Mouse (Mus musculus) lung, postnatal 0 days (tissue): ENCODE data around the gene Cstf3.
A peak's percentile ranks its signal among the peaks of the same experiment; 100 is the strongest.

Experiments
- CTCF ChIP-seq: IDR thresholded peaks from 2 replicates; pipeline ENCODE4 v1.5.1; 2016; ENCODE audit warnings: antibody characterized with exemption, mild to moderate bottlenecking
- EP300 ChIP-seq: IDR thresholded peaks from 2 replicates; pipeline ENCODE4 v1.6.1; 2016; ENCODE audit warnings: antibody characterized with exemption, mild to moderate bottlenecking, control low read depth

DNA sequence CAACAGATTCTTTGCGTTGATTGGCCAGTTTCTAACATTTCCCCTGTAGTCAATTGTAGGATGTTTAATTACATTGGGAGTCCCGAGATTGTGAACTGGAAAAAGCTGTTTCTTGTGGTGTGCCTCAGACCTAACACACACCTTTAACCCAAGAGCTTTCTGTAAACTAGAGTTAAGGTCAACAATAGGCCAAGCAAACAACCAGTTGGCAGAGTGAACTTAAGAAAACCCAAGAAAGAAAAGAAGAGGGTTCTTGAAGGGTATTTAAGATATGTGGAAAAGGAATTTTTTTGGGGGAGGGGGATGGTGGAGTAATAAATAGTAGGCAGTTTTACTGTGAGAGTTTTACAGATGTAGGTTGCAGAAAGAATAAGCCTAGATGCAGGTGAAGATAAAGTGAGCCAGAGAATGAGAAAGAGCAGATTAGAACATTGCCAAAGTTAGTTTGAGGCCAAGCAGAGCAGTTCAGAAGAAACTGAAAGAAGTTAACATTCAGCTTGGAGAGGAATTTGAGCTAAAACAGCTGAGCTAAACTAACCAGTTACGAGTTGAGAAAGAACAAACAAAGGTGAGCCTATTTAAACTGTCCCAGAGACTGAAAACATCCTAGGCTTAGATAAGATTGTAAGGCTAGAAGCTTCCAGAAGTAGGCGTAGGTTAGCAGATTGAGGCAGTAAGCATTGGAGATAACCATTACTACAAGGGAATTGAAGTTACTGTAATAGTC is 25.8 kb downstream of the Cstf3 start:
- no peak for TF ChIP-seq CTCF
- TF ChIP-seq EP300 = peak; percentile 63; the same call in 1 of the 2 replicates
